Mouse (Mus musculus) CH12.LX (cell line): ENCODE measurements around the gene Pip5k1c. TPM values are rescaled to one million over a fixed set of nuclear protein-coding genes. Genes with fewer than 3 reads are reported as not detected.

Source experiments
- DNase-seq: peaks from one replicate; pipeline ENCODE4 v3.0.0-alpha.2; 2013; ENCODE audit errors: extremely low read depth
- H3K27ac ChIP-seq: 2 replicates; pipeline ENCODE4 v1.5.1; 2012; ENCODE audit warnings: low read depth, mild to moderate bottlenecking, control low read depth, moderate library complexity; ENCODE audit not compliant: insufficient read depth
- H3K27me3 ChIP-seq: replicated peaks from 2 replicates; pipeline ENCODE3; 2012; ENCODE audit warnings: inconsistent platforms
- H3K36me3 ChIP-seq, 2 experiments: replicated peaks in 1 of 2; 2 replicates each; pipeline versions ENCODE3 to v1.6.1; 2012; ENCODE audit warnings: inconsistent platforms in 1 of 2, low read length in 1 of 2, mild to moderate bottlenecking in 1 of 2, mixed read lengths in 1 of 2, moderate library complexity in 1 of 2; ENCODE audit not compliant: control insufficient read depth in 1 of 2, insufficient read depth in 1 of 2
- H3K4me1 ChIP-seq, 2 experiments: 2 replicates each; pipeline ENCODE4 v1.6.1; 2012; ENCODE audit warnings: inconsistent platforms in 1 of 2, moderate library complexity in 1 of 2; ENCODE audit not compliant: insufficient read depth in 2 of 2, control insufficient read depth in 1 of 2
- H3K4me2 ChIP-seq: 2 replicates; pipeline ENCODE4 v1.6.1; 2012; ENCODE audit warnings: low read depth, mild to moderate bottlenecking, control low read depth; ENCODE audit not compliant: poor library complexity, insufficient read depth, severe bottlenecking
- H3K4me3 ChIP-seq, 3 experiments: fragments of 150-350 bp in 1 of 3; sonication (generic) in 1 of 3; replicated peaks in 1 of 3; 2 replicates each; pipeline versions ENCODE3 to v1.5.1; 2011 to 2012; ENCODE audit warnings: low read depth in 2 of 3, low read length in 2 of 3, mild to moderate bottlenecking in 2 of 3, moderate library complexity in 2 of 3, control low read depth in 1 of 3, improper control_type of control experiment in 1 of 3, inconsistent platforms in 1 of 3, mixed read lengths in 1 of 3; ENCODE audit not compliant: poor library complexity in 1 of 3
- H3K79me2 ChIP-seq: replicated peaks from 2 replicates; pipeline ENCODE4 v1.6.1; 2012; ENCODE audit warnings: mild to moderate bottlenecking, moderate library complexity; ENCODE audit not compliant: control insufficient read depth, poor library complexity, insufficient read depth, severe bottlenecking; ENCODE audit errors: extremely low read depth
- H3K9ac ChIP-seq: 2 replicates; pipeline ENCODE4 v1.6.1; 2012; ENCODE audit warnings: low read depth, mild to moderate bottlenecking, control low read depth, moderate library complexity; ENCODE audit not compliant: insufficient read depth
- H3K9me3 ChIP-seq: replicated peaks from 2 replicates; pipeline ENCODE3; 2012; ENCODE audit warnings: low read length, inconsistent platforms, mixed read lengths
- BHLHE40 ChIP-seq: IDR thresholded peaks from 2 replicates; pipeline ENCODE4 v1.6.1; 2011; ENCODE audit warnings: mild to moderate bottlenecking, low read depth, low read length, improper control_type of control experiment
- CHD1 ChIP-seq: IDR thresholded peaks from 2 replicates; pipeline ENCODE4 v1.6.1; 2012; ENCODE audit warnings: low read depth, low read length, improper control_type of control experiment, inconsistent platforms
- CHD2 ChIP-seq: IDR thresholded peaks from 2 replicates; pipeline ENCODE4 v1.6.1; 2011; ENCODE audit warnings: low read length, improper control_type of control experiment
- CTCF ChIP-seq, 2 experiments: IDR thresholded peaks in 1 of 2; conservative IDR thresholded peaks in 1 of 2; 2 replicates each; pipeline ENCODE4 v1.5.1; 2011 to 2012; ENCODE audit warnings: low read depth in 2 of 2, low read length in 2 of 2, improper control_type of control experiment in 1 of 2, inconsistent platforms in 1 of 2, mild to moderate bottlenecking in 1 of 2, moderate library complexity in 1 of 2
- E2F4 ChIP-seq: IDR thresholded peaks from 2 replicates; pipeline ENCODE4 v1.6.1; 2011; ENCODE audit warnings: low read depth, low read length, improper control_type of control experiment; ENCODE audit not compliant: insufficient replicate concordance
- ELF1 ChIP-seq: IDR thresholded peaks from 2 replicates; pipeline ENCODE4 v1.6.1; 2014; ENCODE audit warnings: low read depth, mild to moderate bottlenecking, inconsistent platforms, low read length, improper control_type of control experiment
- EP300 ChIP-seq: IDR thresholded peaks from 2 replicates; pipeline ENCODE4 v1.6.1; 2011; ENCODE audit warnings: low read length, improper control_type of control experiment
- ETS1 ChIP-seq: conservative IDR thresholded peaks from 2 replicates; pipeline ENCODE4 v1.6.1; 2012; ENCODE audit warnings: low read depth, mild to moderate bottlenecking, inconsistent platforms, low read length, improper control_type of control experiment, moderate library complexity
- GABPA ChIP-seq: IDR thresholded peaks from 2 replicates; pipeline ENCODE4 v1.6.1; 2012; ENCODE audit warnings: low read depth, low read length, improper control_type of control experiment, inconsistent platforms; ENCODE audit not compliant: insufficient replicate concordance
- HCFC1 ChIP-seq: IDR thresholded peaks from 2 replicates; pipeline ENCODE4 v1.6.1; 2012; ENCODE audit warnings: low read depth, mild to moderate bottlenecking, inconsistent platforms, low read length, improper control_type of control experiment
- IRF4 ChIP-seq: IDR thresholded peaks from 2 replicates; pipeline ENCODE4 v1.6.1; 2014; ENCODE audit warnings: low read depth, mild to moderate bottlenecking, inconsistent platforms, low read length, improper control_type of control experiment
- JUN ChIP-seq: IDR thresholded peaks from 2 replicates; pipeline ENCODE4 v1.6.1; 2011; ENCODE audit warnings: low read depth, mild to moderate bottlenecking, low read length, improper control_type of control experiment, moderate library complexity; ENCODE audit not compliant: insufficient read depth
- JUND ChIP-seq: conservative IDR thresholded peaks from 2 replicates; pipeline ENCODE4 v1.6.1; 2011; ENCODE audit warnings: low read depth, low read length, improper control_type of control experiment
- KAT2A ChIP-seq: IDR thresholded peaks from 2 replicates; pipeline ENCODE4 v1.6.1; 2012; ENCODE audit warnings: low read length, improper control_type of control experiment, inconsistent platforms; ENCODE audit not compliant: insufficient replicate concordance
- MAFK ChIP-seq: IDR thresholded peaks from 2 replicates; pipeline ENCODE4 v1.6.1; 2011; ENCODE audit warnings: low read length, improper control_type of control experiment; ENCODE audit not compliant: insufficient replicate concordance
- MAX ChIP-seq: IDR thresholded peaks from 2 replicates; pipeline ENCODE4 v1.6.1; 2011; ENCODE audit warnings: low read length, improper control_type of control experiment
- MAZ ChIP-seq: IDR thresholded peaks from 2 replicates; pipeline ENCODE4 v1.6.1; 2012; ENCODE audit warnings: low read depth, mild to moderate bottlenecking, inconsistent platforms, low read length, improper control_type of control experiment, moderate library complexity
- MEF2A ChIP-seq: IDR thresholded peaks from 2 replicates; pipeline ENCODE4 v1.6.1; 2014; ENCODE audit warnings: low read depth, mild to moderate bottlenecking, inconsistent platforms, low read length, improper control_type of control experiment, borderline replicate concordance
- MXI1 ChIP-seq: IDR thresholded peaks from 2 replicates; pipeline ENCODE4 v1.6.1; 2011; ENCODE audit warnings: mild to moderate bottlenecking, low read depth, low read length, improper control_type of control experiment
- MYC ChIP-seq: IDR thresholded peaks from 2 replicates; pipeline ENCODE4 v1.6.1; 2011; ENCODE audit warnings: low read depth, mild to moderate bottlenecking, improper control_type of control experiment, low read length
- NELFE ChIP-seq: IDR thresholded peaks from 2 replicates; pipeline ENCODE4 v1.6.1; 2011; ENCODE audit warnings: low read depth, low read length, improper control_type of control experiment
- NRF1 ChIP-seq: IDR thresholded peaks from 2 replicates; pipeline ENCODE4 v1.6.1; 2014; ENCODE audit warnings: low read depth, mild to moderate bottlenecking, inconsistent platforms, low read length, improper control_type of control experiment, moderate library complexity
- PAX5 ChIP-seq: IDR thresholded peaks from 2 replicates; pipeline ENCODE4 v1.6.1; 2012; ENCODE audit warnings: low read length, inconsistent platforms, mixed read lengths
- POLR2A ChIP-seq: IDR thresholded peaks from 2 replicates; pipeline ENCODE4 v1.6.1; 2011; ENCODE audit warnings: low read depth, mild to moderate bottlenecking, improper control_type of control experiment, low read length
- POLR2AphosphoS2 ChIP-seq: IDR thresholded peaks from 2 replicates; pipeline ENCODE4 v1.6.1; 2011; ENCODE audit warnings: low read depth, low read length, improper control_type of control experiment
- RAD21 ChIP-seq: IDR thresholded peaks from 2 replicates; pipeline ENCODE4 v1.6.1; 2011; ENCODE audit warnings: low read depth, mild to moderate bottlenecking, low read length, improper control_type of control experiment, moderate library complexity
- RCOR1 ChIP-seq: conservative IDR thresholded peaks from 2 replicates; pipeline ENCODE4 v1.6.1; 2012; ENCODE audit warnings: low read depth, mild to moderate bottlenecking, inconsistent platforms, low read length, improper control_type of control experiment
- SIN3A ChIP-seq: IDR thresholded peaks from 2 replicates; pipeline ENCODE4 v1.6.1; 2012; ENCODE audit warnings: low read length, improper control_type of control experiment, inconsistent platforms
- SMC3 ChIP-seq: IDR thresholded peaks from 2 replicates; pipeline ENCODE4 v1.6.1; 2011; ENCODE audit warnings: low read depth, low read length, improper control_type of control experiment
- TBP ChIP-seq: conservative IDR thresholded peaks from 2 replicates; pipeline ENCODE4 v1.6.1; 2011; ENCODE audit warnings: low read depth, low read length, improper control_type of control experiment
- TCF12 ChIP-seq: IDR thresholded peaks from 2 replicates; pipeline ENCODE4 v1.6.1; 2014; ENCODE audit warnings: low read depth, mild to moderate bottlenecking, inconsistent platforms, low read length, improper control_type of control experiment
- UBTF ChIP-seq: IDR thresholded peaks from 2 replicates; pipeline ENCODE4 v1.6.1; 2012; ENCODE audit warnings: low read depth, mild to moderate bottlenecking, inconsistent platforms, low read length, improper control_type of control experiment, moderate library complexity
- USF1 ChIP-seq: IDR thresholded peaks from 2 replicates; pipeline ENCODE4 v1.6.1; 2014; ENCODE audit warnings: low read depth, mild to moderate bottlenecking, inconsistent platforms, low read length, improper control_type of control experiment
- USF2 ChIP-seq: conservative IDR thresholded peaks from 2 replicates; pipeline ENCODE4 v1.6.1; 2011; ENCODE audit warnings: low read depth, low read length, improper control_type of control experiment
- ZC3H11A ChIP-seq: IDR thresholded peaks from 2 replicates; pipeline ENCODE4 v1.6.1; 2012; ENCODE audit warnings: low read depth, mild to moderate bottlenecking, inconsistent platforms, low read length, improper control_type of control experiment
- ZKSCAN1 ChIP-seq: IDR thresholded peaks from 2 replicates; pipeline ENCODE4 v1.6.1; 2012; ENCODE audit warnings: low read depth, inconsistent platforms, low read length, improper control_type of control experiment, borderline replicate concordance
- ZMIZ1 ChIP-seq: IDR thresholded peaks from 2 replicates; pipeline ENCODE4 v1.6.1; 2012; ENCODE audit warnings: low read depth, mild to moderate bottlenecking, inconsistent platforms, low read length, improper control_type of control experiment
- ZNF384 ChIP-seq: IDR thresholded peaks from 2 replicates; pipeline ENCODE4 v1.6.1; 2012; ENCODE audit warnings: low read depth, low read length, improper control_type of control experiment, inconsistent platforms
- dilution Hi-C: fragments of 300-500 bp; cut with MboI; formaldehyde crosslinking; loops from 2 replicates; pipeline ENCODE4 v1.14.3; 2020; ENCODE audit warnings: low sequenced_read_pairs; ENCODE audit not compliant: extremely low pct_unique_long_range_greater_than_20kb, extremely low pct_ligation_motif_present
- in situ Hi-C: fragments of 300-500 bp; cut with MboI; formaldehyde crosslinking; loops from 3 replicates; pipeline ENCODE4 v1.14.3; 2019; ENCODE audit warnings: low sequenced_read_pairs, low pct_ligation_motif_present, low pct_unique_long_range_greater_than_20kb, mixed read lengths
- polyA plus RNA-seq: library from polyadenylated mRNA; unstranded; fragments of >175 nt; gene quantifications from 2 replicates; pipeline ENCODE4 v1.2.1, GENCODE M21; 2012; ENCODE audit warnings: low read depth; ENCODE audit not compliant: insufficient read length
- total RNA-seq, 2 experiments: library from RNA; depleted of rRNA; stranded (reverse); fragments of 300-350 nt in 1 of 2; fragments of >200 nt in 1 of 2; gene quantifications; 2 replicates each; pipeline ENCODE4 v1.2.3; 2012 to 2014

Pip5k1c gene
- total and polyA plus RNA-seq, 3 experiments, result 11.4 to 51.4 (median 12.6) TPM

DNA sequence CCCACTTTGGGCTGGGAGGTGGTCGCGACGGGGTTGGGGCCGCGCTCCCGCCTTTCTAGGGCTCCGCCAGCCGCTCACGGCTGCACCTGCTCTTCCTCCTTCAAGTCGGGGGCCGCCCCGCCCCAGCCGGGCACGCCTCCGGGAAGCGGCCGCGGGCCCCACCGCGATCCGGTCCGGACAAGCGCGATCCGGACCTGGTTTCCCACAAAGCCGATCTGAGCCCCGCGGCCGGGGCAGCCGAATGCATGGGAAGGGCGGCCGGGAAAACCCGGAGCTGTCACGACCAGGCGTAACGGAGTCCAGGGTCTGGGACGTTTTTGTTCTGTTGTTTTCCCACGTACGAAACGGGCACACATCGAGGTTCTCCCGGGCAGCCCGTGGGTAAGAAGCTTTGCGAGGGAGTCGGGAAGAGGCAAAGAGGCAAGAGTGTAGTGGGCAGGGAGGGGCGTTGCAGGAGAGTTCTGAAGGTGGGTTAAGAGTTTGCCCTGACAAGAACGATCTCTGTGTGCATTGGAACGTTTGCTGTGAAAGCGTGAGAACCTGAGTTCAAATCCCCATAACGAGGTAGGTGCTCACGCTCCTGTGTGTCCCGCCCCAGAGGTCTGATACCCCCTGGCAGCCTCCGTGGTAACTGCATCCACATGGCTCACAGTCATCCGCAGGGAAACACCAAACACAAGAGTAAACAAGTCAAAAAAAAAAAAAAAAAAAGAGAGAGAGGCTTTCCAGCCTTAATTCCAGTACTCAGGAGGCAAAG is 6.9 kb upstream of the Pip5k1c start:
- no peak for TF ChIP-seq ZC3H11A
- TF ChIP-seq CTCF (conservative IDR thresholded peaks at IDR 0.05 in 1 of 2, IDR thresholded peaks at IDR 0.05 in 1 of 2; ENCODE audit: low read depth in 2 of 2, low read length in 2 of 2), result peak in 1 of 2 experiments; percentile 19; a peak in 1 of 4 replicates
- no peak for TF ChIP-seq CHD1
- peak; percentile 20 for TF ChIP-seq SMC3
- TF ChIP-seq MYC, result no peak
- TF ChIP-seq NELFE, result peak; percentile 33; the same call in 1 of the 2 replicates
- no peak for TF ChIP-seq JUND
- peak; percentile 73 for TF ChIP-seq HCFC1
- peak; percentile 37; the same call in 1 of the 2 replicates for TF ChIP-seq POLR2A
- TF ChIP-seq USF2, result 0 out of 2 replicates have a peak, but pooled peaks have one; percentile 13
- peak; percentile 98 for TF ChIP-seq SIN3A
- TF ChIP-seq MAX, result no peak
- TF ChIP-seq USF1, result no peak
- TF ChIP-seq UBTF, result peak; percentile 80; the same call in 1 of the 2 replicates
- TF ChIP-seq MAFK, result no peak
- peak; percentile 93 for TF ChIP-seq MAZ
- no peak for TF ChIP-seq ZNF384
- TF ChIP-seq E2F4, result no peak
- TF ChIP-seq MEF2A, result peak; percentile 83
- TF ChIP-seq EP300, result no peak
- TF ChIP-seq MXI1, result peak; percentile 84
- peak; percentile 74 for TF ChIP-seq TCF12
- TF ChIP-seq GABPA, result no peak
- peak; percentile 41; the same call in 1 of the 2 replicates for TF ChIP-seq ZMIZ1
- peak; percentile 78 for TF ChIP-seq BHLHE40
- no peak for TF ChIP-seq POLR2AphosphoS2
- TF ChIP-seq TBP, result no peak
- TF ChIP-seq CHD2, result peak; percentile 58; the same call in 1 of the 2 replicates
- no peak for TF ChIP-seq KAT2A
- TF ChIP-seq PAX5, result no peak
- peak; percentile 87 for TF ChIP-seq ELF1
- peak; percentile 65 for TF ChIP-seq IRF4
- no peak for TF ChIP-seq RAD21
- TF ChIP-seq NRF1, result peak; percentile 47; the same call in 1 of the 2 replicates
- no peak; the same call in 1 of the 2 replicates for TF ChIP-seq RCOR1
- TF ChIP-seq ETS1, result peak; percentile 4; the same call in 1 of the 2 replicates
- TF ChIP-seq JUN, result no peak
- TF ChIP-seq ZKSCAN1, result no peak
- dilution Hi-C loops (no loop called here), in situ Hi-C loops (loop anchor here (5.0 kb wide), 1 partner anchor 89 kb away; no protein-coding TSS in a partner anchor)
- Histone ChIP-seq H3K79me2 (no peaks in the 10 kb centered on the region), H3K9me3 (peaks cover 6% of the 10 kb centered on the region), H3K27me3 (peaks cover 34% of the 10 kb centered on the region), H3K4me2 (peak overlapping the region; percentile 76), H3K36me3 (no peaks in the 10 kb centered on the region), H3K4me1 (peaks cover 5 to 39% of the 10 kb centered on the region in 2 experiments; a peak in 3 of 4 replicates), H3K9ac (peak overlapping the region; percentile 49), H3K27ac (no peak overlapping the region), H3K4me3 (peak overlapping the region; percentile 45 to 67 (median 52))
- DNase-seq, result peak; percentile 82
